Mouse (Mus musculus) cortical plate, adult 2 months (tissue): ENCODE measurements around the gene Cdh5. TPM values are rescaled to one million over a fixed set of nuclear protein-coding genes. Genes with fewer than 3 reads are reported as not detected.

Experiments used
- H3K27ac ChIP-seq: fragments of 200-500 bp; 2 replicates; pipeline ENCODE4 v1.5.1; 2012; ENCODE audit warnings: low read length, control low read depth, inconsistent platforms; ENCODE audit not compliant: insufficient read depth
- H3K4me1 ChIP-seq: fragments of 200-500 bp; 2 replicates; pipeline ENCODE4 v1.6.1; 2011; ENCODE audit warnings: low read length; ENCODE audit not compliant: control insufficient read depth, insufficient read depth
- H3K4me3 ChIP-seq: fragments of 200-500 bp; 2 replicates; pipeline ENCODE4 v1.5.1; 2011; ENCODE audit warnings: mild to moderate bottlenecking, low read length, control low read depth; ENCODE audit not compliant: insufficient read depth
- CTCF ChIP-seq: fragments of 200-500 bp; IDR thresholded peaks from 2 replicates; pipeline ENCODE4 v1.5.1; 2011; ENCODE audit warnings: mild to moderate bottlenecking, control low read depth, low read length; ENCODE audit not compliant: insufficient read depth; ENCODE audit errors: extremely low read depth
- POLR2A ChIP-seq: fragments of 200-500 bp; IDR thresholded peaks from 2 replicates; pipeline ENCODE4 v1.6.1; 2011; ENCODE audit warnings: mild to moderate bottlenecking, low read length, control low read depth; ENCODE audit not compliant: insufficient read depth; ENCODE audit errors: extremely low read depth
- polyA plus RNA-seq: library from polyadenylated mRNA; depleted of rRNA; stranded (reverse); fragments of >200 nt; gene quantifications from 2 replicates; pipeline ENCODE4 v1.2.3, GENCODE M21; 2012

Cdh5 gene
- polyA plus RNA-seq, 1 experiment, result 11.7 TPM

GRCm38 (mm10) chr8:104147947-104148346 lies 46.5 kb downstream of the Cdh5 start:
- TF ChIP-seq POLR2A, result no peak
- no peak for TF ChIP-seq CTCF
- Histone ChIP-seq H3K27ac (no peak overlapping the region), H3K4me1 (no peaks in the 10 kb centered on the region), H3K4me3 (no peak overlapping the region)

DNA sequence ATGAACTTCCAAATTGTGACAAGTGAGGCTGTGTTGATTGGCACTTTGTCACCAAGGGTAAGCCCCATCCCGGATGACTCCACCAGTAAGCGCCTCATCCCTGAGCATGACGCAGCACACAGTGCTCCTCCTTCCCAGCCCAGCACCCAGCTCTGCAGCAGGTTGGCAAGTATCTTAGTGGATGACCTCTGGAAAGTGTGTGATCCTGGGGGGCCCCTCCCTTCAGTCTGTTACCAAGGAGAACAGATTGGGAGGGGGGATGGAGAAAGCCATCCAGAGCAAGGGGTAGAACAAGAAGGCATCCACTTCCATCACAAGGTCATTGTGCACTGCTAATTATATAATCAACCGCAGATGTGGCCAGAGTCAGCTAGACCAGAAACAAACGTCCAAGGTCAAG lies 59.3 kb downstream of the Cdh5 start:
- no peak for TF ChIP-seq POLR2A
- no peak for TF ChIP-seq CTCF
- H3K4me1 ChIP-seq, result no peaks in the 10 kb centered on the region
- no peak overlapping the region for H3K27ac ChIP-seq
- H3K4me3 ChIP-seq, result no peak overlapping the region

DNA sequence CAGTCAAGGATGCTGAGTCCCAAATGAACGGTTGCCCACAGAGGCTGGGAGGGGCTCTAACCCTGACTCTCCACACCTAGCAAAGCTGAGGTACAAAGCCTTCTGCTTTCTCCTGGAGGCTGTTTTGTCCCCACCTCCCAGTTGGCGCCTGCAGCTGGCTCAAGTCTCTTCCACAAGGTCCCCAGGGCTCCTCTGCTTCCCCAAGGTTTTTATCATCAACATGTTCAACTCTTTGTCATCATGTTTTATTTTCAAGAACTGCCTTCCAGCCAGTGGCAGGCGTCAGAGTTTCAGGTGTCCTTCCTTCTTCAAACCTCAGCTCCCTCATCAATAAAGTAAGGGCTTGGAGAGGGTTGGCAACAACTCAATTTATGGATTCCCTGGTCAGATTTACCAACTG lies 68.0 kb downstream of the Cdh5 start:
- Histone ChIP-seq H3K27ac (no peak overlapping the region), H3K4me3 (no peak overlapping the region; the same call in 1 of the 2 replicates), H3K4me1 (no peaks in the 10 kb centered on the region)
- TF ChIP-seq POLR2A, result no peak
- TF ChIP-seq CTCF, result no peak

GRCm38 (mm10) chr8:104170118-104171049 lies 69.0 kb downstream of the Cdh5 start, which contains the start of gene Bean1:
Gene Bean1, plus strand, starts transcription at chr8:104170442.
- no peak for TF ChIP-seq CTCF
- no peak for TF ChIP-seq POLR2A
- Histone ChIP-seq H3K4me1 (no peaks in the 10 kb centered on the region), H3K4me3 (peak within 1 kb of the TSS; percentile 42), H3K27ac (peak within 1 kb of the TSS; percentile 38; the same call in 1 of the 2 replicates)

DNA sequence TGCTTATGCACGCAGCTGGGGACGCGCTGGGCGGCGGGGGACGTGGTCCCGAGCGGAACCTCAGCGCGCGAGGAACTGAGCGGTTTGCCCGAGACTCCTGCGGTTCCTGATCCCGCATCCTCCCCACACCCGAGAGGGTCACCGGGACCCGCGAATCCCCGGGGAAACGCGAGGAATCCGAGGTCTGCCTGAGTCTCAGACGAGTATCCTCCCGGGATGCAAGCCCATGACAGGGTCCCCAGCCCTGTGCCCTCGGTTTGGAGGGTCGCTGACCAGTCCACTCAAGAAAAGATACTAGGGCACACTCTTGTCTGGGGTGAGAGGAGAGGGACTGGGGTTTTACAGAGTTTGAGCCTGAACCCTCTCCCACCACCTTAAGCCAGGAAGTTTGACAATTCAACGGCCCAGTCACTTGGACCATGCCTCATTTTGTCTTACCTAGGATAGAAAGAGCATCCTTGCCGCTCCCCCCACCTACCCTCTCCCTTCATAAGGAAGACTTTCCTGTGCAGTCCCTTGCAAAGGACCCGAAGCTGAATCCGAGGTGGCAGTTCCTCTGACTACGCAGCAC lies 69.7 kb downstream of the Cdh5 start:
- Histone ChIP-seq H3K4me3 (peak overlapping the region; percentile 42), H3K27ac (no peak overlapping the region), H3K4me1 (no peaks in the 10 kb centered on the region)
- TF ChIP-seq CTCF (no peak), POLR2A (no peak)

- Histone ChIP-seq H3K4me3 (no peak overlapping the region), H3K27ac (no peak overlapping the region), H3K4me1 (no peaks in the 10 kb centered on the region)
- TF ChIP-seq POLR2A, result no peak
- no peak for TF ChIP-seq CTCF
Observed at GRCm38 (mm10) chr8:104172420-104172819, 71.0 kb downstream of the Cdh5 start.

DNA sequence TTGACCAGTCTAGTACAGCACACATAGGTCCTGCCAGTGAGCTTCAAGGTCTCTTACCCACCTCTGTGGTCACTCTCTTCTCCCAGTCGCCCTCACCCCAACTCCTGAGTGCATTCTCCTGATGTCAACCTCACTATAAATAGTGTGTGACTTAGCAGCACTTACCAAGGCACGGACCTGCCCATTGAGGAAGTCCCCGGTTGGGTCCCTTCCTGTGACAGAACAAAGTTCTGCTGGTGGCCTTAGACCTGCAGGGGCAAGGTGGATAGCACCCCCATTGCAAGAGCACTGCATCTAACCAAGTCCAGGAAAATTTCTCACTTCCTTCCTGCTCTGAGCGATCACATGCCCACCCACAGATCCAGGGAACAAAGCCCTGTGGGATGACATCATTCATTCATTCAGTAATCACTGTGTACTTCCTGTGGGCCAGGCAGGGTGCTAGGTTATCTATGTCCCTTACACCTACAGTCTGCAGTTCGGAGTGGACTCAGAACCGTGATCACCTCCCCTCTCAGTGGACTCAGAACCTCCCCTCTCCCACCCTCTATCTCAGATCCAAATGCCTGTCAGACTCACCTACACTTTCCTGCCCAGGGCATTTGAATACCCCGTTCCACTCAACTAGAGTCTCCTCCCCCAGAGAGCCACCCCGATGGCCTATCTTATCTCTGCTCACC lies 74.6 kb downstream of the Cdh5 start:
- Histone ChIP-seq H3K27ac (no peak overlapping the region), H3K4me1 (no peaks in the 10 kb centered on the region), H3K4me3 (no peak overlapping the region)
- TF ChIP-seq CTCF, result no peak
- TF ChIP-seq POLR2A, result no peak

GRCm38 (mm10) chr8:104177054-104177453 lies 75.6 kb downstream of the Cdh5 start:
- Histone ChIP-seq H3K27ac (no peak overlapping the region), H3K4me3 (no peak overlapping the region), H3K4me1 (no peaks in the 10 kb centered on the region)
- TF ChIP-seq CTCF, result no peak
- TF ChIP-seq POLR2A, result no peak

GRCm38 (mm10) chr8:104184905-104185304 lies 83.5 kb downstream of the Cdh5 start:
- TF ChIP-seq POLR2A (no peak), CTCF (no peak)
- H3K27ac ChIP-seq, result no peak overlapping the region
- H3K4me3 ChIP-seq, result no peak overlapping the region
- H3K4me1 ChIP-seq, result no peaks in the 10 kb centered on the region
